Mouse (Mus musculus): ENCODE results near the gene Lrsam1.

Gene Lrsam1

DNA sequence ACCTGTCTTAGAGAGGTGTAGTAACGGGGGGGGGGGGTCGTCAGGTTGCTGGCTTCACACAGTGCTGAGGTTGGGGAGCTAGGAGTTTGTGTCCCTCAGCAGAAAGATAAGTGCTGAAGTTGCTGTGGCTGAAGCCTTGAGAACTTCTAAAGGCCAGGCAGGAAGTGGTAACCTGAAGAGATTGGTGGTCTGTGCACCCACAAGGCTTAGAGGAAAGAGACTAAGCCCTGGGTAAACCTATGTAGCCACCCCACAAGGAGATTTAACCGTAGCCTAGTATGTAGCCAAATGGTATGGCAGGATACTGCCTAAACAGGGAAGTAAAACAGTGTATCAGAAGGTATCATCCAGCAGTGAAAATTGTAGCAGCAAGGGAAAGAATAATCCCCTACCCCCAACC, 71.1 kb downstream of the Lrsam1 start:
- DNase-seq = no peak

DNA sequence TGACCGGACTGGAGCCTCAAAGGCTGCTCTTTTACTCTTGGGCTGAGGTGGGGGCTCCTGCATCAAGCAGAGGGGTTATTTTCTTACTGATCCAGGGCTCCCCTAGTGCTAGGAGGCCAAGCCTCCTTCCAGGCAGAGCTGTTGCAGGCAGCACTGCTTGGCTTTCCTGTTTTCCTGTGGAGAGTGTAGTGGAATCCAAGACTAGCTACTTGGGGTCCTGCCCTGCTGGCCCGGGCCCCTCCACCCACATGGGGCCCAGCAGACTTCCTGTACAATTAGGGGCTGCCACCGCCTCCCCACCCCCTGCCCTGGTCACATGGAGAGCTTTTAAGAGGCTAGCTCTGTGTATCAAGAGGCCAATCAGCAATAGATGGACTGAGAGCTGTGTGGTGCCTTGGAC, 72.9 kb downstream of the Lrsam1 start:
- no peak for DNase-seq

DNA sequence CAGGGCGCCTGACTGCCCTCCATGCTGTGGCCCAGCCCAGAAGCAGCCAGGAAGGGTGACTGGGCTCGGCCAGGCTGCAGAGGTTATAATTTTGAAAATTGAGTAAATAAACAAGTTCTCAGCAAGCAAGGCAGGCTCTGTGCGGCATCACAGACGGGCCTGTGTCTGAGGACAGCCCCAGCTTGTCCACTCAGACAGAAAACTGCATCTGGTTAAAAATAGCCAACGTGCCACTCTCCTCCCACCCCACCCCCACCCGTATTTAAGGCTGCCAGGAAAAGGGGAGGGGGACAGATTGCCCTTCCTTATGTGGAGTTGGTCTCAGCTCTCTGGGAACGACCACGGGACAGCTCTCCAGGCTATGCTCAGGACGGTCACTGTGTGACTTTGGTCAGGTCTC, 73.4 kb downstream of the Lrsam1 start:
- no peak for DNase-seq

DNA sequence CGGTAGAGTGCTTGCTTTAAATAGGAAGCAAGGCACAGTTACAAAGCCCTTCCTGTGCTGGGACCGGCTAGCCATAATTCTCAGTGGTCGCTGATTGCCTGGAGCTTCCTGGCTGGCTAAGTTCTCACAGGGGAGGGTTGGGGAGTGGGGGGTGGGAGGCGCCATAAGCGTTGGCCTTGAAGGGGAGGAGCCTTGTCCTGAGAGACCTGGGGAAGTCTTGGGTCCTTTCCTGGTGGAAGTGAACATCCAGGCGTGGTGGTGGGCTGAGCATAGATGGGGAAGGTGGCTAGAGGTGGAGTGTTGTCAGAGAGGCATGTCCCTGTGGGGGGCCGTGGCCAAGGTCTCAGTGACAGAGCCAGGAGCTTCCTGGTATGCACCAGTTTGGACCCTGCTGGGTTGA, 76.7 kb downstream of the Lrsam1 start:
- no peak for DNase-seq

DNA sequence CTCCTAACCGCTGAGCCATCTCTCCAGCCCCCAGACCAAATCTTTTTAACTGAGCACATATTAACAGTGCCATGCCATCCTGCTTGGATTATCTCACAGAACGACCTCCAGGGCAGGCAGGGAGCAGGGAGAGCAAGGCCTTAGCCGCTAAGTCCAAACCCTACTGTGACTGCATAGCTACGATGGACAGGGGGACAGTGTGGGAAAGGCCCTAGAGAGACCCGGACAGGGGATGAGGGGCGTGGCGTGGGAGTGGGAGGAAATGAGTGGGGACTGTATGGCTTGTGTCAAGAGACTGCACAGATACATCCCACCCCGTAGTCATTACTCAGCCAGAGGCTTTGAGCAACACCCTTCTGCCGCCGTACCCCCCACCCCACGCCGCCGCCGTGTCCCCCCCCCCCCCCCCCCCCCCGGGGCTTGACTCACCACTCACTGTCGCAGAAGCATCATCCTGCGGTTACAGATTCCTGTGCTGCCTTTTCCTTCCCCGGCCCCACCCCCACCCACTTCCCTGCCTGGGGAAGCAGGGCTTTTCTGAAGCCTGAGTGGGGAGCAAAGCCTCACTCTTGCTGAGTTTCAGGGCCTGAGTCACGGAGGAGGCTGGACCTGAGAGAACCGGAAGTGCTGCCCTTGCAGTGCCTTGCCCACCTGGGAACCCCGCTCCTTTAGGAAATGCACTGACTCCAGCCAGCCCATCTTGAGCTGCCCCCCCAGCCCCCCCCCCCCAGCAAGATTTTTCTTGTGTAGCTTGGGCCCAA, 79.0 kb downstream of the Lrsam1 start:
- DNase-seq = no peak

DNA sequence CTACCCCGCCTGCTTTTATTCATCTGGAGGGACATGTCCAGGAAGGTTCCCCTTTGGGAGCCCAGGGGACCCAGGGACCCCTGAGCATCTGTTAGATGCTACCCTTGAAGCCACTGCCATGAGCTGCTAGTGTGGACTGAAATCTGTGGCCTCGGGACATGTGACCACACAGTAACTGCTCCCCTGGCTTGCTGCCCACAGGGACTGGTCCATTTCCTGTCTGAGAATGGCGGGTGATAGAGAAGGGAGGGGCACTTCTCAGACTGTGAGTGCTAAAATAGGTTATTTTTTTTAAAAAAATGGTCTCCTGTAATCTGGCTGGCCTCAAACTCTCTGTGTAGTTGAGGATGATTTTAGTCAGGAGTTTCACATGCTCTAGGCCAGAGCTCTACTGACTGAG, 79.7 kb downstream of the Lrsam1 start:
- DNase-seq = no peak

DNA sequence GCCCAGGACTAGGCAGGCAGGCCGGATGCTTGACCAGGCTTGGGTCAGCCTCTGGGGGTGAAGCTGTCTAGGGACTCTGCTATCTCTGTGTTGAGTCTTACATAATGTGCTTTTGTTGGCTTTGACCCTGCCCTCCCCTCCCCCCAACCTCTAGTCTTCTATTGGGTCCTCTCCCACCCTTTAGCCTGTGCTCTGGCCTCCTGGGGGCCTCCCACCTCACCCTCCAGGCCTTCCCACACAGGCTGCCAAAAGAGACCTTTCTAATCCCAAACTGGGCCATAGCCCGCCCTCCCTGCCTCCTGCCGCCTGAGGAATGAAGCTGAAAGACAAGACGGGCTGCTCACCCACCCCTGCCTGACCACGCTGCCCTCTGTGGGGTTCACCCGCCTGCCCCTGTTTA, 80.4 kb downstream of the Lrsam1 start:
- DNase-seq = no peak

DNA sequence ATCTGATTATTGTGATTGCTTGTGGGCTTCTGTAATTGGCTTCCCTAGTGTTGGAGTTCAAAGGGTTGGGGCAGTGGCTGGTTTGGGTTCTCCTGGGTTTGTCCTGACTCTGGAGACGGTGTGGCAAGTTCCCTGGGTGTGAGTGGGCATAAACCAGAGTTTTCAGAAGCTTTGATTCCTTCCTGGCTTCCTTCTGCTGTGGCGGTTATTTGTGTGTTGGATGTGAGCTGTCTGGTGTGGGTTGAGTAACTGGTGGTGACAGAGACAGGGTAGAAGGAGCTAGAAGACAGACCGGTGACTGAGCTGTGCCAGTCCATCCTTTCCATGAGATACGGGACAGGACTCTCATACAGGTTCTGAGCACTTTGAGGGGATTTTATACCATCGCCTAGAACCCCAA, 81.8 kb downstream of the Lrsam1 start:
- no peak for DNase-seq

DNA sequence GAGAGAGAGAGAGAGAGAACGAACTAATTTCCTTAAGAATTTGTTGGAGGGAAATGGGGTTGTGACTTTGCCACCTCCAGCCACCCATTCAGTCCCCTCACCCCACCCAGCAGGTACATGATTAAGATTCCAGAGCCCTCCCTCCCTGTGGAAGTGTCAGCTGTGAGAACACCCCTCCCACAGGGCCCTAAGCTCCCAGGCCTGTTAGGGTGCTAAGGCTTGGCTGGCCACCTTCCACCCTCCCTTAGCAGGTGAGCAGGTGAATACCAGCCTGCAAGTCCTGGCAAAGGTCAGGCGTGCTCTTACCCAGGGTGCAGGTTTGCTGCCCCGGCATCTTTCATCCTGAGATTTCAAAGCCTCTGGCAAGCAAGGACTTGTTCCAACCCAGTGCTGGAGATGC, 83.0 kb downstream of the Lrsam1 start:
- DNase-seq = no peak

DNA sequence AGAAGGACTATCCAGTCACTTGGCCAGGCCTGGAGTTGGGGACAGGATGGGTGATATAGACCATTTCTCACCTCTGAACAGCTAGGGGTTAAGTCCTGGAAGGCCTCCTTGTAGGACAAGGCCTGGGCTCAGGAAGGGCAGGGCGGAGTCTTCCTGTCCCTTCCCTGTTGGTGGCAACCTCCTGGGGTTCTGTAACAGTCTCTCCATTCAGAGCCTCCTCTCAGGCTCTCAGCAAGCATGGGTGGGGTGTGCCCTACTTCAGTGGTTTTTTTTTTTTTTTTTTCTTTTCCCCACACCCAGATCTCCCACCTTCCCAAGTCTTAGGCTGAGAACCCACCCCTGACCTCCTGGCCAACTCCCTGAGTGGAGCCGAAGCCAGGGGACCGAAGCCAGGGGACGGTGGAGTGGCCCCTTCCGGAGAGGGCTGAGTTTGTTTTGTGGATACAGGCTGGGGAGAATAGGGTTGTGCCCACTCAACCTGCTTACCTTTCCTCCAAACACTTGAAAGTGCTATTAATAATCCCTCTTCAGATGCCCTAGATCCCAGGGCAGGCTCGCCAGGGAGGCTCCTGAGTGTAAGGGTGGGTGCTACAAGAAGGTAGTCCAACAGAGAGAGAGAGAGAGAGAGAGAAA, 83.5 kb downstream of the Lrsam1 start:
- DNase-seq = no peak

DNA sequence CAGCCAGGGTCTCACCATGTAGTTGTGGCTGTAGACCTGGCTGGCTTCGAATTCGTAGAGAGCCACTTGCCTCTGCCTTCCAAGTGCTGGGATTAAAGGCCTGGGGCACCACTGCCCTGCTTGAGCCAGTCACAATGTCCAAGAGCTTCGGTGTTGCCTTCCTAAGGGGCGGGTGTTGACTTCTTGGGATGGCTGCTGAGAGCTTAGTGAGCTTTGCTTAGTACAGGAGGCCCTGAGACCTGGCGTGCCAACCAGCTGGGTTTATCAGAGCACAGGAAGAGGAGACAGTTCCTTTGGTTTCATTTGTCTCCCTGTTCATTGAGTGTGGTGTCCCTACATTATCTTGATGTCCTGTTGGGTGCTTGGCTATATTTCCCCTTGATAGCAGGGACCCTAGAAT, 84.1 kb downstream of the Lrsam1 start:
- DNase-seq = no peak

DNA sequence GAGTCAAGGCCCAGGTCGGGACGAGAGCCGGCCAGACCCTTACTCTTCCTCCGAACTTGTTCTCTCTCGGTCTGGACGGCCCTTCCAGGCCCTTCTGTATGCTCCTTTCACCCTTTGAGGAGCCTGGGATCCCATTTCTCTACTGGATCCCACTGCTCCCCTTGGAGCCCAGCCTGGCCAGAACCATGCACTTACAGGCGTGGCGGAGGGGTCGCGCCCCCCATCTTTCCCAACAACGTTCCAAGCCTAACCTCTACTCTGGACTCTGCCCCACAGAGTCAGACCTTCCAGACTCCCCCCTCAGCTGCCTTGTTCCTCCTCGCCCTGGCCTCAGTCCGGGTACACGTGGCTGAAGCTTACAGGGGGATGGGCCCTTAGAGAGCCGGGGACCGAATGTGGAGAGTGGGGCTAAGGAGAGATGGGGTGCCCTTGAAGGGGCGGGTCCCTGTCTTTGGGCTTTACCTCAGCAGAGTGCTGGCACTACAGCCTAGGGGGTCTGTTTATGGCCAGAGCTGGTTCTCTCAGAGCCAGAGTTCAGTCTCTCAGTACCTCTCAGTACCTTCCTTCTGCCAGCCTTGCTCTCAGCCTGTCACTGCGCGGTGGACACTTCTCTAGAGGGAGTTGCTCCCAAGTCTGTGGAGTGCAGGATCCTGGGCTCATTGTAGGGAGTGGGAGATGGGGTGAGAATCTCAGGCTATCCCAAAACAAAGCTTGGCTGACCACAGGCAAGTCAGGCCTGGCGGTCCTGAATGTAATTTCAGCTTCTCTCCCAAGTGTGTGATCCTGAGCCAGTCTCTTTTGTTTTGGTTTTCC, 84.7 kb downstream of the Lrsam1 start:
- DNase-seq = no peak

DNA sequence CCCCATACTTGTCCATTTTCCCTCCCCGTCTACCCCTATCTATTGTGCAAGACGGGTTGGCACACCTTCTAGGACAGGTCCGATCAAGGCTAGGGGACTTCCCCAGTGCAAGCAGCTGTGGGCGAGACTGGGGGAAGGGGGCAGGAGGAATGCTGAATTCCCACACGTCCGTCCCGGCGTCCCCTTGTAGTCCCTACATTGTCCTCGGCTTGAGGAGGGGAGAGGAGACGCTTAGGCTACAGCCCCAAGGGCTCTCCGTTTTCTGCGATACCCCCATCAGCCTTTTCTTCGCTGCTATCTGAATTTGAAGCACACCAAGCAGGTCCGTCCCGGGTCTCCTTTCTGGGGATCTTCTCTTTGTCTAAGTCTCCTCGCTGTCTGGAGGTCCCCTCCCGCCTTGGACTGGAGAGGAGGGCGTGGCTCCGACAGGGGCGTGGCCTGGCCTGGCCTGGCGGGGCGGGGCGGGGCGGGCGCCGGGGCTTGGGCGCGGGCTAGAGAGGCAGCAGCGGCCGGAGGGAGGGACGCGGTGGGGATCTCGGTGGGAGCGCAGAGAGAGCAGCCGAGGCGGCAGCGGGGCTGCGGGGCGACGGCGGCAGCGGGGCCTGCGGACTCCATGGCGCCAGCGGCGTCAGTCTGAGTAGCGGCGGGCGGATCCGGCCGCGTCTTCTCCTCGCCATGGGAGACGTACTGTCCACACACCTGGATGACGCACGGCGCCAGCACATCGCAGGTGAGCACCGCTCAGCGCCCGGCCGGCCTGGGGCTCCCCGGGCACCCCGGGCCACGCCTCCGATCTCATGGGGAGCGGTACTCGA, 85.5 kb downstream of the Lrsam1 start, which contains the start of gene Fam129b:
Gene Fam129b (plus strand): TSS at position 440 of the 815 bp plus-strand sequence.
- peak; percentile 77 for DNase-seq

Measured in right cerebral cortex, postnatal 25 days (tissue).